Mouse (Mus musculus) lung, embryonic 16.5 days (tissue): ENCODE measurements at regions not wholly inside any gene's neighbourhood (a gene's known extent, or its start where the extent isn't known, plus 50 kb on each side); places are given as distances from the start of the nearest gene placed in this dataset.
"Not testable (repeated sequence)": the region's sequence is repeated elsewhere in the genome, so short reads cannot be mapped to it uniquely, and the experiment has no call there.

Experiments used
- ATAC-seq: fragments of 200-750 bp; cut with Nextera tagmentation; 2 replicates; pipeline ENCODE4 v1.8.0; 2017; ENCODE audit warnings: low read depth, mild to moderate bottlenecking, moderate library complexity
- H3K27ac ChIP-seq: fragments of 300-500 bp; sonication (generic); 2 replicates; pipeline ENCODE4 v1.5.1; 2014; ENCODE audit warnings: mild to moderate bottlenecking, control low read depth, low read length
- H3K27me3 ChIP-seq: fragments of 300-500 bp; sonication (generic); 2 replicates; pipeline ENCODE4 v1.6.1; 2014; ENCODE audit warnings: low read depth, low read length, mixed read lengths; ENCODE audit not compliant: control insufficient read depth, insufficient read depth
- H3K36me3 ChIP-seq: fragments of 300-500 bp; sonication (generic); 2 replicates; pipeline ENCODE4 v1.6.1; 2014; ENCODE audit warnings: low read length; ENCODE audit not compliant: control insufficient read depth, insufficient read depth
- H3K4me1 ChIP-seq: fragments of 300-500 bp; sonication (generic); replicated peaks from 2 replicates; pipeline ENCODE4 v1.6.1; 2014; ENCODE audit warnings: low read length, mixed read lengths; ENCODE audit not compliant: control insufficient read depth, insufficient read depth
- H3K4me2 ChIP-seq: fragments of 300-500 bp; sonication (generic); 2 replicates; pipeline ENCODE4 v1.6.1; 2014; ENCODE audit warnings: low read depth, low read length, control low read depth
- H3K4me3 ChIP-seq: fragments of 300-500 bp; sonication (generic); 2 replicates; pipeline ENCODE4 v1.5.1; 2014; ENCODE audit warnings: mild to moderate bottlenecking, low read length, control low read depth
- H3K9ac ChIP-seq: fragments of 300-500 bp; sonication (generic); 2 replicates; pipeline ENCODE4 v1.6.1; 2014; ENCODE audit warnings: low read length, control low read depth
- H3K9me3 ChIP-seq: fragments of 300-500 bp; sonication (generic); 2 replicates; pipeline ENCODE4 v1.6.1; 2016; ENCODE audit warnings: low read length; ENCODE audit not compliant: control insufficient read depth
- WGBS: fragments of 180-500 bp; shearing (Covaris S2); extraction: QIAGEN DNeasy Blood & Tissue Kit; methylation state at CpG from one replicate; pipeline ENCODE4 v1.1.7; 2014; 5-methylcytosine and 5-hydroxymethylcytosine counted together

DNA sequence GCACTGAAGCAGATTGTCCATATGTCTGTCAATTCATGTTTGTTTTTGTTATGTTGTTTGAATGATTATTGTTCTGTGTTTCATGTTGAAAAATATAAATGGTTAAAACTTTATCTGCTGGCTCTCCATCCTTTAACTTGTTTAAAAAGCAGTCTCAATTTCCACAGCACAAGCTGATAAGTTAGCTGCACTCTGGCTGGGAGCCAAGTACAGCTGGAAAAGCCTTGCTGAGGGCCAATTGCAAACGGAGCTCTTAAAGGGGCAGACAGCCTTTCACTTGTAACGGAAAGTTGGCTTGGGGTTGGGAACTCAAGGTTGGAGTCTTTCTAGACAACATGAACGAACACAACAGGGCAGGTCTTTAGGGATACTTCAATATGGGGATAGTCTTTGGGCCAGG lies 462.0 kb downstream of the Gm11232 start:
- not testable (repeated sequence) for H3K4me2 ChIP-seq, H3K36me3 ChIP-seq, H3K4me1 ChIP-seq, H3K27me3 ChIP-seq, ATAC-seq, H3K9ac ChIP-seq, H3K4me3 ChIP-seq, H3K27ac ChIP-seq
- H3K9me3 ChIP-seq = peaks cover 11% of the 10 kb centered on the region
- 55% methylated on average over 3 of the region's 3 CpGs for WGBS

DNA sequence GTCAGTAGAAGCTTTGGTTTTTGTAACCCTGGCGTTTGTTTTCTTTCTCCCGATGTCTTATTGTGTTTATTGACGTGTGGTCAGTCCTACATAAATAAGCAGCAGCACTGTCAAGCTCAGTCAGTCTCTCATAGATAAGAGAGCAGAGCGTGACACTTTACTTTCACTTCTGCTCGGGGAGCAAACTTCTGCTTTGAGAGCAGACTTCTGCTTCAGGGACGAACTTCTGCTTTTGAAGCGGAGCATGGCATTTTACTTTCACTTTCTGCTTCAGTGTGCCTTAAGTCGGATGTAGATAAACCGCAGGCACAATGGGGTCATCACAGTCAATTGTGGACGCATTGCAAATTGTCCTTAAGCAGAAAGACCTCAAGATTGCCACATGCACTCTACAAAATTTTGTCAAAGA lies 466.0 kb downstream of the Gm11232 start:
- 81% methylated on average over 10 of the region's 10 CpGs for WGBS
- Histone ChIP-seq H3K9ac (no peak overlapping the region), H3K4me2 (no peak overlapping the region), H3K27me3 (no peaks in the 10 kb centered on the region), H3K27ac (no peak overlapping the region), H3K36me3 (no peaks in the 10 kb centered on the region), H3K9me3 (peaks cover 13% of the 10 kb centered on the region), H3K4me1 (no peaks in the 10 kb centered on the region), H3K4me3 (peak overlapping the region; percentile 14)
- no peak for ATAC-seq

DNA sequence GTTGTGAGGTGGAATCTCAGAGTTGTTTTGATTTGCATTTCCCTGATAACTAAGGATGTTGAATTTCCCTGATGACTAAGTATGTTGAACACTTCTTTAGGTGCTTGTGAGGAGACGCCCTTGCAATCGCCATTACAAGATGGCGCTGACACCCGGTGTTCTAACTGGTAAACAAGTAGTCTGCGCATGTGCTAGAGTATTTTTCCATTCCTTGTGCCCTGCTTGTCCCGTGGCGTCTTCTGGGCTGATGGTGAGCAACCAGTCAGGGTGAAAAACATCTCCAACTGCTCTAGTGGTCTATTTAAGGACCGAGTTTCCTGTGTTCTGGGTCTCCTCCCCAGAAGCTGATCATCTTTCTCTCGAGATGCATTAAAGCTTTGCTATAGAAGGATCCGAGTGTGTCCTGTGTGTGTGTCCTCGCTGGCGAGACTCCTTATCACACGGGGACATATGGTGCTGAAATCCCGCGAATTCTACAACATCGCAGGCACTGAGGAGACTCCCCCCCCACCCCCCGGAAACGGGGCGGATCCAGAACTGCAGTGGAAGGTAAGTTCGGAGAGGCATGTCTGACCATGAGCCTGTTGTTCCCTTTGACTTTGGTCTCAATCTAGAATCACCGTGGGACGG lies 466.5 kb downstream of the Gm11232 start:
- not testable (repeated sequence) for H3K27me3 ChIP-seq, H3K4me1 ChIP-seq, ATAC-seq, H3K27ac ChIP-seq, H3K9ac ChIP-seq, H3K36me3 ChIP-seq, H3K4me2 ChIP-seq
- Histone ChIP-seq H3K4me3 (peak overlapping the region; percentile 14), H3K9me3 (peaks cover 13% of the 10 kb centered on the region)
- WGBS = 92% methylated on average over 22 of the region's 22 CpGs

DNA sequence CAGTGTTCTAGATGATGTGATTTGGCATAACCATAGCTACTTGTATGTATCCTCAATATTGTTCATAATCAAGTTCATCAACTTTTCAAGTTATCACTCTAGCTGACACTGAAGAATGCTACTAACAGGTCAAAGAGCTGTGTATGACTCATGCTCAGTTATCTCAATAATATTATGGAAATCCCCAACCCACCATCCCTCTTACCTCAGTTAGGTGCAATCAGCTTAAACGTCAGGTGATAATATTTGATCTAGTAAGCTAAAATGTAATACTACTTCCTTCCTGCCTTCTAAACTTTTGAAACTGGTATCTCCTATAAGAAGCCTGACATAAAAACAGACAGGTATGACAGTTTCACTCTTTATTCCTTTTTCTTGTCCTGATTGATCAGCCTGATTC lies 474.6 kb downstream of the Gm11232 start:
- no peaks in the 10 kb centered on the region for H3K4me1 ChIP-seq
- no peaks in the 10 kb centered on the region for H3K27me3 ChIP-seq
- WGBS = 72% methylated on average over 1 of the region's 1 CpGs
- H3K9ac ChIP-seq = no peak overlapping the region
- no peak for ATAC-seq
- no peak overlapping the region for H3K27ac ChIP-seq
- no peak overlapping the region for H3K4me2 ChIP-seq
- H3K9me3 ChIP-seq = no peaks in the 10 kb centered on the region
- H3K4me3 ChIP-seq = no peak overlapping the region
- H3K36me3 ChIP-seq = no peaks in the 10 kb centered on the region

DNA sequence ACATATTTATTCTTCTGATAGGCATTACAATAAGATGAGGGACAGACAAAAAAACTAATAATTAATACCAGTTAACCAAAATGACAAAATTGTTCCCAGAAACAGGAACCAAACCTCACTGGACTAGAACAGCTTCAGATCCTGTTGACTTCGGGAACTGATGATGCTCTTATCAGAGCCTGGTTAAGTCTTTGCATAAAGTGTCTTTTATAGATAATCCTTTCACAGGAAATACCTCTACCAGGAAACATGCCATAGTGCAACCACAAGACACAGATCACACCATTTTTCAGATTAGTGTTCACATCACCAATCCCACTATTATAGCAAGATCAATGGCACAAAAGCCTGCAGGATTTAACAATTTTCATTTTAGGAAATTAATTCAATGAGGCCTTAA lies 478.1 kb downstream of the Gm11232 start:
- no peak overlapping the region for H3K27ac ChIP-seq
- no peaks in the 10 kb centered on the region for H3K9me3 ChIP-seq
- no peak for ATAC-seq
- no peaks in the 10 kb centered on the region for H3K36me3 ChIP-seq
- H3K9ac ChIP-seq = no peak overlapping the region
- 35% methylated on average over 1 of the region's 1 CpGs for WGBS
- H3K27me3 ChIP-seq = no peaks in the 10 kb centered on the region
- no peak overlapping the region for H3K4me3 ChIP-seq
- H3K4me1 ChIP-seq = no peaks in the 10 kb centered on the region
- no peak overlapping the region for H3K4me2 ChIP-seq

DNA sequence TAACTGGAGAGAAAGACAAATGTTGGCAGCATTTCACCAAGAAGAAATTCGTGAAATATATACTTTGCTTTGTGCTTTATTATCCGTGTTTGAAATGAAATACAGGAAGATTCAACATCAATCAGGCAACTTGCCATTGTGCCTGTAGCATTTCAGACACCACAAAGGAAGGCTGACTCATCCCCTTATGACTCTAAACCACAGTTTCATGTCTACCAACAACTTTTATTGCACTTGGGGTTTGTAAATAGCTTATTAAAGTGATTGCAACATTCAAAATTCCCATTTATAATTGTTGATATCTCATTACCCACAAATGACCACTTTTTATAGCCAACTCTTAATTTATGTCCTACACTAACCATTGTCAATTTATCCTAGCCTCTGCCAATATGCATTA lies 497.9 kb downstream of the Gm11232 start:
- Histone ChIP-seq H3K27me3 (no peaks in the 10 kb centered on the region), H3K4me3 (no peak overlapping the region), H3K4me2 (no peak overlapping the region), H3K27ac (no peak overlapping the region), H3K9me3 (no peaks in the 10 kb centered on the region), H3K9ac (no peak overlapping the region), H3K4me1 (no peaks in the 10 kb centered on the region), H3K36me3 (no peaks in the 10 kb centered on the region)
- WGBS = 65% methylated on average over 2 of the region's 2 CpGs
- no peak for ATAC-seq

DNA sequence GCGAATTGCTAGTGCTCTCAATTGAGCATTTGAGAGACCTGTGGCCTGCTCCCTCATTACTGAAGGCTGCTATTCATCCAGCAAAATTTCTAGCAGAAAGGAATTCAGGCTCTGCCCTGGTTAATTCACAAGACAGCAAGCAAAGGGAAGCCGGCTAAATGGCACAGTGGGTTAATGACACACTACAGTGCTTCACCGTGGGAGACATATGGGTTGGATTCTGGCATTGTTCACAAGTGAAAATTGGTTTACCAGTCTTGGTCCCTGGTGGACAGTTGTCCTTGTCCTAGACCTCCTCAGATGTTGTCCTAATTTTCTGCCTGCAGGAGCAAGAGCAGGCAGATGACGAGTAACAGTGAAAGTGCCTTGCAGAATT lies 527.3 kb downstream of the Gm11232 start:
- no peak overlapping the region for H3K9ac ChIP-seq
- no peaks in the 10 kb centered on the region for H3K27me3 ChIP-seq
- H3K4me1 ChIP-seq = no peaks in the 10 kb centered on the region
- no peak overlapping the region for H3K4me3 ChIP-seq
- no peak overlapping the region for H3K27ac ChIP-seq
- no peak for ATAC-seq
- 72% methylated on average over 4 of the region's 4 CpGs for WGBS
- no peaks in the 10 kb centered on the region for H3K36me3 ChIP-seq
- H3K9me3 ChIP-seq = no peaks in the 10 kb centered on the region
- H3K4me2 ChIP-seq = no peak overlapping the region

DNA sequence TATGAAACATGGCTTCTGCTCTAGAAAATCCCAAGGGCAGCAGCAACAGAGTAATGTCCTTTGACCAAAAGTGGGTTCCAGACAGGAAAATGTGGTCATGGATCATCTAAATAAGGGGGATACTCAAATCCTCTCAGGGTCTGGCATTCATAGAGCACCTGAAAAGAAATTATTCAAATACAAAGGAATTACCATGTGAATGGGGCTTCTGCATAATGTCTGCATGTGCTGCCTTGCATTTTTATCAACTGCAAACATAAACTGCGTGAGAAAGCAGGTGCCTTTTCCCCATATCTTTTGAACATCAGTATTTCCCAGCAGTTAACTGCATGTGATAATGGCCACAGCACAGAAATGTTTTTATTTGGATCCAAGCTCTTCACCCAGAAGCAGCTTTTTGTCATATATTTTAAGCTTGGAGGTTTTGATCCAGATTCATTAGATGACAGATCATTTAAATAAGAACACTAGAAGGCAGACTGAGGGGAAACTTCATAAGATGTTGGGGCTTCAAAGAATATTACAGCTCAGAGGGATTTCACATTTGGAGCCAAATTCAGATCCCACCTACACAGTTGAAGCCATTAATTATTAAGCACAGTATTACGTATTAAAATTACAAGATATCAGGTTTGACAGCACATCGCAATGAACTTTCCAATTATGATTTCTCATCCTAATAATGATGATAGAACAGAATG lies 527.8 kb downstream of the Gm11232 start:
- H3K4me2 ChIP-seq = no peak overlapping the region
- 77% methylated on average over 3 of the region's 3 CpGs for WGBS
- H3K4me3 ChIP-seq = no peak overlapping the region
- no peak overlapping the region for H3K27ac ChIP-seq
- no peaks in the 10 kb centered on the region for H3K4me1 ChIP-seq
- no peak for ATAC-seq
- no peaks in the 10 kb centered on the region for H3K27me3 ChIP-seq
- no peaks in the 10 kb centered on the region for H3K36me3 ChIP-seq
- H3K9ac ChIP-seq = no peak overlapping the region
- no peaks in the 10 kb centered on the region for H3K9me3 ChIP-seq

DNA sequence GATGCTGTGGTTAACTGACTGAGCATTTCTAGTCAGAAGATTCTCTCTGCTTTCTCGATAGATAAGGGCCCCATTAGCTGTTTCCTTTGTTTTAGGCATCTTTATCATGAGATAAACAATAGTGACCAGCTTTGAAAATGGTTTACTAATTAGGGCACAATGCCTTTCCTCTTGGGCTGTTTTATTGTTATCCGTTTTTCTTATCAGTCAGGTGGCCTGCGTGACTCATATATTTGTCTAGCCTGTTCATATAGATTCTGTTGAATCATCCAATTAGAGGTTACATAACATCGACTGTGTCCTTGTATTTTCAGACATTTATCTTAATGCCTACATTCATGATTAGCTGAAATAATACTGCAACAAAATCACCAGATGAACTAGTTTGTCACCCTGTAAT lies 531.1 kb downstream of the Gm11232 start:
- ATAC-seq = no peak
- Histone ChIP-seq H3K4me1 (no peaks in the 10 kb centered on the region), H3K9me3 (no peaks in the 10 kb centered on the region)

More for the DNA sequence above, 531.1 kb downstream of the Gm11232 start:
- 28% methylated on average over 4 of the region's 4 CpGs for WGBS
- H3K27me3 ChIP-seq = no peaks in the 10 kb centered on the region
- H3K27ac ChIP-seq = no peak overlapping the region
- H3K9ac ChIP-seq = no peak overlapping the region
- no peak overlapping the region for H3K4me2 ChIP-seq
- H3K4me3 ChIP-seq = no peak overlapping the region
- H3K36me3 ChIP-seq = no peaks in the 10 kb centered on the region
